Mouse (Mus musculus) ovary, postnatal 36 days (tissue): ENCODE results near the gene Dhfr.

ENCODE experiments used
- DNase-seq: peaks from one replicate; pipeline ENCODE4 v3.0.0; 2022; ENCODE audit warnings: low spot score, mixed read lengths

The Dhfr gene

DNA sequence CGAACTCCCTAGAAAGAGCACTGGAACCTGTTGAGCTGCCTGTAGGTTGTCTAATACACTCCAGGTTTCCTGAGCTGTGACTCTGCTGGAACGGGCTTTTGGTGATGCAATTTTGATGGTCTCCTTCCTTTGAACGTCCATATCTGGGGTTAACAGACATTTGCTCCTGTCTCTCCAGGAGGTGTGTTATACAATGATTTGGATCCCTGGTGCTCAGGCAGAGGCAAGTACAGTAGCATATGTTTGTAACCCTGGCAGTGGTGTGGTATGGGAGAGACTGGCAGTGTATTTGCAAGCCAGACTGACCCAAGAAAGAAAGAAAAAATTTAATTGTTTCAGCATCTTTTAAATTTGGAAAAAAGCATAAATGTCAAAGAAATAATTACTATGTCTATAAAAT, 32.8 kb downstream of the Dhfr start:
- DNase-seq, result no peak

- DNase-seq, result no peak
Measured at GRCm38 (mm10) chr13:92393047-92393661, 38.6 kb downstream of the Dhfr start.

- DNase-seq, result no peak
Measured at GRCm38 (mm10) chr13:92398491-92399384, 44.2 kb downstream of the Dhfr start.

DNA sequence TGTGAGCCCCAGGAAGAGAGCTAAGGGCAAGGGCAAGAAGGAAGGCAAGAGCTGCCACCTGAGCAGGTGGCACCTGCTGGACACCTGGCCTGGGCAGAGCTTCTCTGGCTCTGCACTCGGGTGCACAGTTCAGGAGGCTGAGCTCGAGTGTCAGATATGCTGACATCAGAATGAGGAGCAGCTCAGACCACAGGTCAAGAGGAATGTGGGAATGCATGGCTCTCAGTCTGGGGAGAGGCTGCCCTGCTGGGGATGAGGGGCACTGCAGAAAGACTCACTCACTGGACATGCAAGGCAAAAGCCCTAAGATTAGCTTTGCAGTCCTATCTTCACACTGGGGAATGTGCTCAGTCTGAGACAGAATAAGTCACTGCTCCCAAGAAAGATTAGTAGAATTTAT, 47.5 kb downstream of the Dhfr start:
- no peak for DNase-seq

- no peak for DNase-seq
Measured at GRCm38 (mm10) chr13:92403496-92403895, 49.0 kb downstream of the Dhfr start.

DNA sequence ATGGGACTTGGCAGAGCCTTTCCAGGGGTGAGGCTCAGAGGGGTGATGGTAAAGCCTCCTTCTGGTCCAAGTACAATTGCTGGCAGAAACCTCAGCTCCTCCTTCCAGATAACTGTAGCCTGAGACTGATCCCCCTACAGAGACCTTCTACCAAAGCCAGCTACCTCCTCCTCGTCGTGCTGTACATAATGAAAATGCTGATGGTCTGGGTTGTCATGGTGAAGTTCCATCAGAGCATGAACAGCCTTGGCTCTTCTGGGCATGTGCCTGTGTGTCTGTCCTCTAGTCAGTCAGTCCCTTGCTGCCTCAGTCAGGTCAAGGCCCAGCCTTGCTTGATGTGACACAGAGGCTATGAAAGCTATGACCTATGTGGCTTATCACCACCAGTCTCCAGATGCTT, 56.0 kb downstream of the Dhfr start:
- no peak for DNase-seq

DNA sequence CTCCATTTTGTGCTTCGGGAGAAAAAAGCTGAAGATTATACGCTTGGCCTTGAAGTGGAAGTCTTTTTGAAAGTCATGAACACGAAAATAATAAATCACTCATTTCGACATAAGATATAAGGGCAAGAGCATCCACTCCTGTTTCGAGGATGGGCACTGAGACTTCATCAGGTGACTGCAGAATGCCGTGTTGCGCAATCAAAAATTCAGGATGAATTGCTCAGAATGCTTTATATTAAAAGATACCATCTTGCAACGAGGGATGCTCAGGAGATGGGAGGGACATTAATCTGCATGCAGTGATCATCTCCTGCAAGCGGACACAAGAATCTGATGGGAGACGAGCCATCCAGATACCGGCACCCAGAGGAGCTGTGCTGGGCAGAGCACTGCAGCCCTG, 65.1 kb downstream of the Dhfr start:
- no peak for DNase-seq

DNA sequence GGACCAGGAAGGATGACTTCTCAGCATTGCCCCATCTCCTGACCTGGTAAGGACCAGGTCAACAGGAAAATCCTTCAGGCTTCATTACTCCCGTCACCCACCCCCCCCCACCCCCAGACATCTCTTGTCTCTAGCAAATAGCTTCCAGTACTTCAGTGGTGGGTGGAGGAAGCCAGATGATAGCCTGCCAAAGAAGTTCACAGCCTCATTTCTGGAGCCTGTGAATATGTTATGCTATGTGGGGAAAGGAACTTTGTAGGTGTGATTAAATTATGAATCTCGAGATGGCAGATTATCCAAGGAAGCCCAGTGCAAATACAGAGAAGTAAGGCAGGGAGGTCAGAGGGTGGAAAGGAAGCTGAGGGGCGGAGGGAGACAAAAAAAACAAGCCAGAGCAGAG, 69.2 kb downstream of the Dhfr start:
- DNase-seq, result no peak

DNA sequence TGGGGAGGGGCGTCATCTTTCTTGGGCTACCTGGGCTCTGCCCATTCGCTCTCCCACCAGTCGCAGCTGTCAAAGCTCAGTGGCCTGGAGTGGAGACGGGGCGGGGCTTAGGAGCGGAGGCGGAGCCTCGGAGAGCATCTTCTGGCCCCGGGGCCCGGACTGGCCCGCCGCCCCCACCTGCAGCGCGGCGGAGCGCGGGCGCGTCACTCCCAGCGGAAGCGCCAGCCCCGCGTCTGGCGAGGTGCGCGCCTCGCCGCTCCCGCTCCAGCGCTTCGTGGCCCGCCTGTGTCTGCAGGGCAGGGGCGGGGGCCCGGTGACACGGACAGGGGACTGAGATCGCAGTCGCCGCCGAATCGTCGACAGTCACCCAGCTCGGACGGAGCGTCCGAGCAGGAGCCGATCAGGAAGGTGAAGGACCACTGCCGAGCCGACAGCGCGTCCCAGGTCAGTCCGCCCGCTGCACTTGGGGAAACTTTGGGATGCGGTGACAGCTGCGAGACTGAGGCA, 71.3 kb downstream of the Dhfr start, which contains the start of gene Ankrd34b:
Gene Ankrd34b, plus strand, starts transcription at position 139 of the 507 bp plus-strand sequence.
- DNase-seq, result peak; percentile 28

DNA sequence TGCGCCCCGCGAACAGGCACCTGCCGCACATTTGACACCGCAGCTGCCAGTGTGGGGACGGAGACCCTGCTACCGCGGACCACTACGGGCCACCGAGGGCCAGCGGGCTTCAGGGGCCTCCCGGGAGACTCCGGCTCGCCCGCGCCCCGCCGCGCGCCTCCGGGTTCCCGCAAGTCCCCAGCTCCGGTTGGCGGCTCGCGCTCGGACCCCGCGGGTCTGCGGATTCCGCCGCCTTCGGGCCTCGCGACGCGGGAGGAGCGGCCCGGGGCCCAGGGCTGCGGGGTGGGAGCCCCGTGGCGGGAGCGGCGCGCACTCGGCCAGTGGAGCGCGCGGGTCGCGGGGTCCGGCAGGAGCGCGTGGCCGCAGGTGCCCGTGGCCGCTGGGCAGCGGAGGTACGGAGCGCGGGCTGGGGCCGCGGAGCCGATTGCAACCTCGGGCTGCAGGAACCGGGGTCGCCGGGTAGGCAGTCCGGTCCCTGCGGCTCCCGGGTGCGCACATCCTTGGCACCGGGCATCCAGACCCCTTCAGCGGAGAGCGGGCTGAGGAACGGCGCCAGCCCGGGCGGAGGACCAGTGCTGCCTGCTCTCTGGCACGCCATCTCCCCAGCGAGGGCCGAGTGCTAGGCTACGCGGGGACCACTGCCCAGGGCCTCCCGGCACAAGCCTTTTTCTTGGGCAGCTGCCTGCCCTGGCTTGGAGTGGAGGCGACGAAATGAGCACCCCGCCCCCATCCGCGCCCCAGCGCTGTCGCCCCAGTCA, 71.9 kb downstream of the Dhfr start:
- peak; percentile 14 for DNase-seq

- DNase-seq, result no peak
Measured at GRCm38 (mm10) chr13:92427351-92427855, 72.9 kb downstream of the Dhfr start.
